Mouse (Mus musculus) bone marrow macrophage, adult 2 months (primary cell): ENCODE results near the gene Akap6.

Experiments used
- CTCF ChIP-seq: IDR thresholded peaks from 2 replicates; pipeline ENCODE4 v1.5.1; 2012; ENCODE audit warnings: low read depth, mild to moderate bottlenecking, low read length, moderate library complexity
- POLR2A ChIP-seq: IDR thresholded peaks from 2 replicates; pipeline ENCODE4 v1.6.1; 2012; ENCODE audit warnings: mild to moderate bottlenecking, low read depth, low read length, borderline replicate concordance

GRCm38 (mm10) chr12:53144760-53145159 is 445.6 kb downstream of the Akap6 start:
- TF ChIP-seq CTCF (no peak), POLR2A (no peak)
